8 mouse cellular contexts compared by ENCODE assay signal in genomic region chr7:143053008-143053899, GRCm38 (mm10). TPM values are rescaled to one million over a fixed set of nuclear protein-coding genes. Genes with fewer than 3 reads are reported as not detected.
DNase-seq lines count a peak whose midpoint lies in the region; ATAC-seq and TF ChIP-seq lines count a peak whose summit lies in the region.

No protein-coding gene starts in this region.

- H3K4me2 ChIP-seq in heart, postnatal 0 days (ENCODE audit: low read depth, low read length) = peak overlapping the region; percentile 97
- peak overlapping the region; percentile 93 for H3K4me2 ChIP-seq in lung, embryonic 14.5 days

- H3K27ac ChIP-seq in heart, postnatal 0 days (ENCODE audit: low read depth) = peak overlapping the region; percentile 99
- peak overlapping the region; percentile 96 for H3K27ac ChIP-seq in lung, embryonic 14.5 days (ENCODE audit: low read depth)

- H3K9ac ChIP-seq in heart, postnatal 0 days (replicated peaks; ENCODE audit: low read depth, low read length) = peak overlapping the region; percentile 99
- H3K9ac ChIP-seq in lung, embryonic 14.5 days = peak overlapping the region; percentile 97

- no peak; the same call in 1 of the 2 replicates for TF ChIP-seq EP300 in heart, postnatal 0 days (IDR thresholded peaks at IDR 0.05; ENCODE audit: low read depth)

- under 1% methylated on average over 46 of the region's 46 CpGs for WGBS in heart, postnatal 0 days
- under 1% methylated on average over 46 of the region's 46 CpGs for WGBS in lung, embryonic 14.5 days

- H3K4me3 ChIP-seq in heart, postnatal 0 days (ENCODE audit: low read depth, low read length) = peak overlapping the region; percentile 96
- H3K4me3 ChIP-seq in lung, embryonic 14.5 days (ENCODE audit: low read depth, low read length) = peak overlapping the region; percentile 95

- TF ChIP-seq CTCF in heart, postnatal 0 days (IDR thresholded peaks at IDR 0.05; ENCODE audit: low read depth) = peak; percentile 27
- peak; percentile 30; the same call in 1 of the 2 replicates for TF ChIP-seq CTCF in lung, embryonic 14.5 days (IDR thresholded peaks at IDR 0.05; ENCODE audit: low read depth)

- H3K9me3 ChIP-seq in heart, postnatal 0 days (replicated peaks; ENCODE audit: control insufficient read depth, low read length) = no peaks in the 10 kb centered on the region
- no peaks in the 10 kb centered on the region for H3K9me3 ChIP-seq in lung, embryonic 14.5 days (ENCODE audit: low read depth, low read length)

- peak; percentile 31 to 47 for DNase-seq in adrenal gland, postnatal 4 days (ENCODE audit: low spot score in 2 of 2)
- peak; percentile 66 for DNase-seq in heart, postnatal 0 days (ENCODE audit: low spot score)
- peak; percentile 65 to 80 for DNase-seq in kidney, postnatal 36 days
- peak; percentile 85 for DNase-seq in lung, embryonic 14.5 days
- peak; percentile 88 for DNase-seq in thymus, postnatal 14 days

- ATAC-seq in CD4-positive, CD25-positive, alpha-beta regulatory T cell, adult 4 months = peak; percentile 53
- peak; percentile 35 for ATAC-seq in erythroid progenitor cell, adult 5-6 weeks (replicated peaks; ENCODE audit: low FRiP score, poor library complexity, severe bottlenecking)
- ATAC-seq in heart, postnatal 0 days (ENCODE audit: insufficient read depth, low read depth) = peak; percentile 54
- peak; percentile 79 for ATAC-seq in lung, embryonic 14.5 days (ENCODE audit: insufficient read depth)
- peak; percentile 22; the same call in 1 of the 2 replicates for ATAC-seq in neutrophil, adult 5-6 weeks (ENCODE audit: extremely low read depth, insufficient number of reproducible peaks, low FRiP score, poor library complexity, severe bottlenecking)

- no peaks in the 10 kb centered on the region for H3K27me3 ChIP-seq in heart, postnatal 0 days (ENCODE audit: control insufficient read depth, insufficient read depth, low read length)
- no peaks in the 10 kb centered on the region for H3K27me3 ChIP-seq in lung, embryonic 14.5 days (ENCODE audit: insufficient read depth, low read length)

- peaks cover 4% of the 10 kb centered on the region; the same call in 1 of the 2 replicates for H3K36me3 ChIP-seq in heart, postnatal 0 days (replicated peaks; ENCODE audit: control insufficient read depth, insufficient read depth, low read length)
- peaks cover 24% of the 10 kb centered on the region for H3K36me3 ChIP-seq in lung, embryonic 14.5 days (ENCODE audit: insufficient read depth)

- H3K4me1 ChIP-seq in heart, postnatal 0 days (ENCODE audit: control insufficient read depth, insufficient read depth) = peaks cover 72% of the 10 kb centered on the region
- peaks cover 33% of the 10 kb centered on the region for H3K4me1 ChIP-seq in lung, embryonic 14.5 days (ENCODE audit: insufficient read depth)

RNA-seq across cellular contexts. Expression of gene Cd81, which starts 0.7 kb away (rescaled TPM):
- 100 to 1,000 TPM; 290 to 354 TPM for polyA plus RNA-seq in CD4-positive, CD25-positive, alpha-beta regulatory T cell, adult 4 months (2017; shearing (Covaris generic))
- total RNA-seq in adrenal gland, postnatal 4 days (2021) = 100 to 1,000 TPM; 659 to 670 TPM
- 102 and 110 TPM in 2 replicates for total RNA-seq in erythroid progenitor cell, adult 5-6 weeks (2015; ENCODE audit: low replicate concordance)
- total RNA-seq in erythroid progenitor cell, adult 5-6 weeks (2017; ENCODE audit: low replicate concordance) = 92.2 and 202 TPM in 2 replicates
- total RNA-seq in heart, postnatal 0 days (2014; rRNA removed; ENCODE audit: low replicate concordance) = 1,221 and 1,316 TPM in 2 replicates
- polyA plus RNA-seq in heart, postnatal 0 days (2015; fragmentation: Nextera tagmentation; extraction: Ambion mirVana) = 793 and 811 TPM in 2 replicates
- polyA plus RNA-seq in lung, embryonic 14.5 days (2014; fragmentation: Nextera tagmentation; extraction: Ambion mirVana) = 654 and 667 TPM in 2 replicates
- 133 and 141 TPM in 2 replicates for total RNA-seq in neutrophil, adult 5-6 weeks (2017)

RNA-seq across cellular contexts. Expression of gene Tssc4, which starts 15.8 kb away (rescaled TPM):
- polyA plus RNA-seq in CD4-positive, CD25-positive, alpha-beta regulatory T cell, adult 4 months (2017; shearing (Covaris generic)) = 10 to 100 TPM; 34.8 to 52.8 TPM
- 10 to 100 TPM; 40.1 to 42.4 TPM for total RNA-seq in adrenal gland, postnatal 4 days (2021)
- total RNA-seq in erythroid progenitor cell, adult 5-6 weeks (2015; ENCODE audit: low replicate concordance) = 10.9 and 13.7 TPM in 2 replicates
- total RNA-seq in erythroid progenitor cell, adult 5-6 weeks (2017; ENCODE audit: low replicate concordance) = 6.2 and 21.0 TPM in 2 replicates
- total RNA-seq in heart, postnatal 0 days (2014; rRNA removed; ENCODE audit: low replicate concordance) = 61.9 and 71.7 TPM in 2 replicates
- polyA plus RNA-seq in heart, postnatal 0 days (2015; fragmentation: Nextera tagmentation; extraction: Ambion mirVana) = 33.7 and 34.0 TPM in 2 replicates
- 65.2 and 75.6 TPM in 2 replicates for polyA plus RNA-seq in lung, embryonic 14.5 days (2014; fragmentation: Nextera tagmentation; extraction: Ambion mirVana)
- 11.7 and 11.9 TPM in 2 replicates for total RNA-seq in neutrophil, adult 5-6 weeks (2017)

RNA-seq across cellular contexts. Expression of gene Trpm5, which starts 41.2 kb away (rescaled TPM):
- not detected for polyA plus RNA-seq in CD4-positive, CD25-positive, alpha-beta regulatory T cell, adult 4 months (2017; shearing (Covaris generic))
- total RNA-seq in adrenal gland, postnatal 4 days (2021) = 1 to 10 TPM; 5.2 to 6.0 TPM
- not detected in 2 replicates for total RNA-seq in erythroid progenitor cell, adult 5-6 weeks (2015; ENCODE audit: low replicate concordance)
- not detected in 2 replicates for total RNA-seq in erythroid progenitor cell, adult 5-6 weeks (2017; ENCODE audit: low replicate concordance)
- total RNA-seq in heart, postnatal 0 days (2014; rRNA removed; ENCODE audit: low replicate concordance) = 0.61 and 2.1 TPM in 2 replicates
- 0.70 and 1.6 TPM in 2 replicates for polyA plus RNA-seq in heart, postnatal 0 days (2015; fragmentation: Nextera tagmentation; extraction: Ambion mirVana)
- 4.7 and 5.7 TPM in 2 replicates for polyA plus RNA-seq in lung, embryonic 14.5 days (2014; fragmentation: Nextera tagmentation; extraction: Ambion mirVana)
- total RNA-seq in neutrophil, adult 5-6 weeks (2017) = not detected in 2 replicates

RNA-seq across cellular contexts. Expression of gene Tspan32, which starts 48.4 kb away (rescaled TPM):
- polyA plus RNA-seq in CD4-positive, CD25-positive, alpha-beta regulatory T cell, adult 4 months (2017; shearing (Covaris generic)) = 100 to 1,000 TPM; 672 to 754 TPM
- 1 to 10 TPM; 1.5 to 2.6 TPM for total RNA-seq in adrenal gland, postnatal 4 days (2021)
- 69.6 and 81.1 TPM in 2 replicates for total RNA-seq in erythroid progenitor cell, adult 5-6 weeks (2015; ENCODE audit: low replicate concordance)
- 47.7 and 48.9 TPM in 2 replicates for total RNA-seq in erythroid progenitor cell, adult 5-6 weeks (2017; ENCODE audit: low replicate concordance)
- total RNA-seq in heart, postnatal 0 days (2014; rRNA removed; ENCODE audit: low replicate concordance) = 0.46 and 0.50 TPM in 2 replicates
- 1.1 and 1.7 TPM in 2 replicates for polyA plus RNA-seq in heart, postnatal 0 days (2015; fragmentation: Nextera tagmentation; extraction: Ambion mirVana)
- polyA plus RNA-seq in lung, embryonic 14.5 days (2014; fragmentation: Nextera tagmentation; extraction: Ambion mirVana) = 1.1 and 2.1 TPM in 2 replicates
- 124 and 132 TPM in 2 replicates for total RNA-seq in neutrophil, adult 5-6 weeks (2017)

RNA-seq across cellular contexts. Expression of gene Kcnq1, which starts 52.9 kb away (rescaled TPM):
- polyA plus RNA-seq in CD4-positive, CD25-positive, alpha-beta regulatory T cell, adult 4 months (2017; shearing (Covaris generic)) = not detected
- 1 to 10 TPM; 3.4 to 5.6 TPM for total RNA-seq in adrenal gland, postnatal 4 days (2021)
- total RNA-seq in erythroid progenitor cell, adult 5-6 weeks (2015; ENCODE audit: low replicate concordance) = not detected in 2 replicates
- not detected in 2 replicates for total RNA-seq in erythroid progenitor cell, adult 5-6 weeks (2017; ENCODE audit: low replicate concordance)
- 73.3 and 75.9 TPM in 2 replicates for total RNA-seq in heart, postnatal 0 days (2014; rRNA removed; ENCODE audit: low replicate concordance)
- 36.4 and 37.2 TPM in 2 replicates for polyA plus RNA-seq in heart, postnatal 0 days (2015; fragmentation: Nextera tagmentation; extraction: Ambion mirVana)
- polyA plus RNA-seq in lung, embryonic 14.5 days (2014; fragmentation: Nextera tagmentation; extraction: Ambion mirVana) = 5.3 and 6.5 TPM in 2 replicates
- not detected in 2 replicates for total RNA-seq in neutrophil, adult 5-6 weeks (2017)

Comparison
In these comparisons a context has a peak if more than half of its experiments do, and no peak if none do; other contexts are left out.
1. Peak in every context shown above with its lines: DNase-seq, ATAC-seq, H3K4me3 ChIP-seq and H3K27ac ChIP-seq.
2. ATAC-seq: peak in every context shown above with its lines; median percentile 79 in lung, embryonic 14.5 days; 54 in heart, postnatal 0 days; 53 in CD4-positive, CD25-positive, alpha-beta regulatory T cell, adult 4 months; 35 in erythroid progenitor cell, adult 5-6 weeks; 22 in neutrophil, adult 5-6 weeks.